Mouse (Mus musculus): ENCODE results near the gene Ppp1r13b.

GRCm38 (mm10) chr12:111875499-111875898 lies 32.4 kb downstream of the Ppp1r13b start:
- TF ChIP-seq CTCF (IDR thresholded peaks at IDR 0.05; ENCODE audit: extremely low read depth, insufficient read depth, low read length) (no peak), POLR2A (IDR thresholded peaks at IDR 0.05; ENCODE audit: extremely low read depth, insufficient read depth, low read length) (no peak)
